Mouse (Mus musculus) testis, adult 2 months (tissue): ENCODE results near the gene Cdh6.

Experiments
- CTCF ChIP-seq: fragments of 200-500 bp; IDR thresholded peaks from 2 replicates; pipeline ENCODE4 v1.5.1; 2012; ENCODE audit warnings: low read depth, mild to moderate bottlenecking, inconsistent platforms, low read length, moderate library complexity; ENCODE audit not compliant: control insufficient read depth, insufficient read depth, insufficient replicate concordance
- POLR2A ChIP-seq: fragments of 200-500 bp; IDR thresholded peaks from 2 replicates; pipeline ENCODE4 v1.6.1; 2012; ENCODE audit warnings: low read depth, mild to moderate bottlenecking, inconsistent platforms, low read length, moderate library complexity; ENCODE audit not compliant: control insufficient read depth

GRCm38 (mm10) chr15:13219727-13220454 lies 46.4 kb upstream of the Cdh6 start:
- TF ChIP-seq CTCF (no peak), POLR2A (no peak)
